Mouse (Mus musculus): ENCODE data around the gene Arpp19.

Arpp19 gene

DNA sequence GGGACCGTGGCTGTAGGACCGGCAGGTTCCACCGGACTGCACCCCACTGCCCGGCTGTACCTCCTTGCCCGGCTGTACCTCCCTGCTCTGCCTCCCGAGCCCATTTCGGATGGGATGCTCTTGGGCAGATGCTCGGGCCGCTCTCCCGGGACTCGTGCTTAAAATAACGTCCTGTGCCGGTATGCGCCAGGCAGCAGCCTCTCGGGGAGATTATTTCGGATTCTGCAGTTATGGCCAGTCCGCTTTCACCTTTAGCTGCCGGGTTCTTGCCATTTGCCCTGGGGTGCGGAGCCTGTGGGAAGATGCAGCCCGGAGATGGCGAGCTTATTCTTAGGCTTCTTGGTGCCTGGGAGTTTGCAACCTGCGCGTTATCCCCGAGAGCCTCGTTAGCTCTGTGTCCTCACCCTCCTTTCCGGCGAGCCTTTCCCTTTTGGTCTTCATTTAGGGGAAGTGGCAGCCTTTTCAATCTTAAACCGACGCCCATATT is 34.3 kb downstream of the Arpp19 start:
- ChIA-PET POLR2A (interaction anchor here (0.5 to 3.9 kb wide), 25 partner anchors 11 to 366 kb away, joined by 3 to 40 read pairs (median 4); partner anchors contain the start of gene Arpp19 (in 2 of the 4)), CTCF (interaction anchor here (0.5 to 1.1 kb wide), 8 partner anchors 9 to 370 kb away, joined by 3 to 5 read pairs (median 3); partner anchors contain the start of gene Leo1 (in 1 of the 4))

DNA sequence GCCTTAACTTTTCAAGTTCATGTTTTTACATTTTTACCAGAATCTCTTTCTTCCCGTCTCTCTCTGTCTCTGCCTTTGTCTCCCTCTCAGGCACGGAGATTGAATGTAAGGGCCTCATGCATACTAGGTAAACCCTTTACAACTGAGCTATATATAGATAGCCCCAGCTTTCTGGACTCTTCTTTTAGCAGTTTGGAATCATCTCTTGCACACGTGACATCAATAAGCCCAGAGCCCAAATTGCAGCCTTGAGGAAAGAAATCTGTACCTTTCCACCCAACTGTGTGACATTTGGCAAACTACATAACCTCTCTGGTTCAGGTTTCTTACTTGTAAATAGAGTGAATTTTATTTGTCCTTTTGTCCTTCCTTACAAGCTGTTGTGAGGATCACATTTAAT is 34.9 kb downstream of the Arpp19 start:
- ChIA-PET CTCF (interaction anchor here (0.5 to 1.1 kb wide), 7 partner anchors 8 to 369 kb away, joined by 3 to 5 read pairs (median 3); partner anchors contain the start of gene Leo1 (in 1 of the 4)), POLR2A (interaction anchor here (0.5 to 3.9 kb wide), 22 partner anchors 11 to 392 kb away, joined by 3 to 40 read pairs (median 4); partner anchors contain the start of gene Arpp19 (in 1 of the 4))

DNA sequence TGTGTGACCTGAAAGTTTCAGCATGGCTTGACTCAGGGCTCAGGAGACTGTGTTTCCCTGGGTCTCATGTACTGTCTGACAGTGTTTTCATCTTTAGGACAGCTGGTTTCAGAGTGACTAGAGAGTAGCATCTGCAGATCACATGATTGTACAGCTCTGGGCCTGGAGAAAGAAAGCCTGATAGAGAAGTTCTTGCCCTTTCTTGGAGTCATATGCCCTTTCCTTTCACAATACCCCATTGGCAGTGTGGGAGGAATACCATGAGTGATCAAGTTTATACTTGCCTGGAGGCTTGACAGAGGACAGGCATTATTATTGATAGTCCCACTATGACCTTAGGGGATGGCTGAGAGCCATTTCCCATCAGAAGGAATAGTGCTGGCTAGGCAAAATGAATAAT is 39.8 kb downstream of the Arpp19 start:
- ChIA-PET POLR2A (interaction anchor here in 1 of 4 experiments (1.1 to 1.6 kb wide), 2 partner anchors 8 to 11 kb away, joined by 3 to 6 read pairs; no protein-coding TSS in a partner anchor), CTCF (interaction anchor here in 2 of 4 experiments (0.6 to 1.8 kb wide), 3 partner anchors 27 to 730 kb away, joined by 3 to 4 read pairs (median 4); no protein-coding TSS in a partner anchor)

GRCm38 (mm10) chr9:75085242-75085824 is 47.9 kb downstream of the Arpp19 start:
- ChIA-PET POLR2A (interaction anchor here (0.6 to 5.5 kb wide), 19 partner anchors 9 to 277 kb away, joined by 3 to 40 read pairs (median 3); partner anchors contain the start of genes Arpp19 (in 1 of the 4) and Myo5a (in 1 of the 4)), CTCF (interaction anchor here (0.6 to 1.7 kb wide), 5 partner anchors 35 to 277 kb away, joined by 3 to 5 read pairs (median 4); no protein-coding TSS in a partner anchor)

DNA sequence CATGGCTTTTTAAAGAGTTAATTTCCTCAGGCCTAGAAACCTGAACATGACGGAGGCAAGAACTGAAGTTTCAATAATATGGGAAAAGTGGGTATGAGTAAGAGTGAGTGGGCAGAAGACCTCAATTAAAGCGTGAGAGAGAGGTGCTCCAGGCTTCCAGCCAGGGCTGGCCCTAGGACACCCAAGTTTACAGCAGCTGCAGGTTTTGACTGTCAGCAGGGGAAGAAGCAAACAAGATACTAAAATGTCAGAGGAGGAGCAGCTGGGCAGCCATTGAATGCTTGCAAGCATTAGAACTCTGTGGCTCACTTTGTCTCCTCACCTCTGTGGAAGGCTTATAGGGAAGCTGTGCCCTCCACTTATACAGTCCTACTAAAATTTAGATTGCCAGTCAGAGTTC is 50.4 kb downstream of the Arpp19 start:
- POLR2A ChIA-PET = interaction anchor here in 2 of 4 experiments (1.0 to 5.5 kb wide), 5 partner anchors 11 to 50 kb away, joined by 3 to 40 read pairs (median 6); partner anchors contain the start of genes Arpp19 (in 1 of the 2) and Myo5a (in 1 of the 2)
- CTCF ChIA-PET = interaction anchor here in 2 of 4 experiments (0.6 to 1.2 kb wide), 2 partner anchors 38 to 1773 kb away, joined by 4 to 5 read pairs; no protein-coding TSS in a partner anchor

GRCm38 (mm10) chr9:75089285-75089684 is 51.9 kb downstream of the Arpp19 start:
- ChIA-PET CTCF (interaction anchor here in 2 of 4 experiments (0.7 kb wide), 2 partner anchors 17 to 733 kb away, joined by 3 read pairs; no protein-coding TSS in a partner anchor), POLR2A (no interaction called here)

GRCm38 (mm10) chr9:75092134-75092533 is 54.7 kb downstream of the Arpp19 start:
- CTCF ChIA-PET = no interaction called here
- POLR2A ChIA-PET = interaction anchor here in 1 of 4 experiments (1.4 kb wide), 1 partner anchor 17 kb away, joined by 4 read pairs; no protein-coding TSS in a partner anchor

DNA sequence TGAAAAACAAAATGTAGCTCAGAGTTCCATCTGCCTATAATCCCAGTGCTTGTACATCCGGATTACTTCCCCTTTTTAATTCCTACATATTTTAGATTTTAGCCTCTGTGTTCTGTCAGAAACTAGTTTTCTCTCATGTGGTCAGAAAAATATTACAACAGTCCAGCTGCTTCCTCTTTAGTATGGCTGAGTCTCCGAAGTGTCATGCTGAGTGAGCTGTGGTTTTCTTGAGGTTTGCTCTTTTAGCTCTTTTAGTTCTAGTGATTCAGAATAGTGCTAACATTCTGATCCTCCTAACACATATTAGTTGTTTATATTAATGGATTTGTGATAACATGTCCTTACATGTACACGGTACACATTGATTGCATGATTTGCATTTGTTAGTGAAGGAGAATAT is 57.3 kb downstream of the Arpp19 start:
- ChIA-PET POLR2A (interaction anchor here in 2 of 4 experiments (1.2 to 1.9 kb wide), 2 partner anchors 9 to 12 kb away, joined by 3 to 4 read pairs; no protein-coding TSS in a partner anchor), CTCF (no interaction called here)

DNA sequence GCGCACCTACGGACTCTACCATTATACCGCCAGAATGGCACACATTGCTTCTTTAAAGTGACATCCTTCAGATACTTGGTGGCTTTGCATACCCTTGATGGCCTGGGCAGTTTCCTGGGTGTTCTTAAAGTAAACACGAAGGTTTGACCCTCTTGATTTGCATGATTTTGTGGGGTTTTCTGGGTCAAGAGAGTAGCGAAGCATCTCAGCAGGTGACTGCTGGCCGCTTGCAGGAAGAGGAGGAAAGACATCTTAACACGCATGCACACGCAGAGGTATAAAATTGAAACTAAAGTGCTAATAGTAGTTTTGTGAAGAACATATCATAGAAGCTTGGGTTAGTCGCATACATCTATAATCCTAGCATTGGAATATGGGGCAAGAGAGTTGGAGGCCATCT is 61.5 kb downstream of the Arpp19 start:
- CTCF ChIA-PET = no interaction called here
- POLR2A ChIA-PET = interaction anchor here in 1 of 4 experiments (0.6 kb wide), 1 partner anchor 267 kb away, joined by 5 read pairs; no protein-coding TSS in a partner anchor

- ChIA-PET CTCF (interaction anchor here in 1 of 4 experiments (0.6 kb wide), 1 partner anchor 51 kb away, joined by 3 read pairs; no protein-coding TSS in a partner anchor), POLR2A (interaction anchor here in 1 of 4 experiments (1.4 to 1.7 kb wide), 2 partner anchors 14 to 63 kb away, joined by 4 to 5 read pairs; partner anchors contain the start of gene Arpp19)
Measured at GRCm38 (mm10) chr9:75100157-75100781, 62.9 kb downstream of the Arpp19 start.

- POLR2A ChIA-PET = no interaction called here
- CTCF ChIA-PET = interaction anchor here in 1 of 4 experiments (0.6 kb wide), 1 partner anchor 335 kb away, joined by 3 read pairs; no protein-coding TSS in a partner anchor
Measured at GRCm38 (mm10) chr9:75102131-75102530, 64.7 kb downstream of the Arpp19 start.
